Mouse (Mus musculus) embryonic facial prominence, embryonic 11.5 days (tissue): Measurements from ENCODE around the gene Mtpn. TPM values are rescaled to one million over a fixed set of nuclear protein-coding genes. Genes with fewer than 3 reads are reported as not detected.

ENCODE experiments used
- ATAC-seq: fragments of 200-750 bp; cut with Nextera tagmentation; replicated peaks from 2 replicates; pipeline ENCODE4 v1.8.0; 2017; ENCODE audit warnings: low read depth; ENCODE audit not compliant: insufficient number of reproducible peaks, low FRiP score, low TSS enrichment
- DNase-seq: peaks from one replicate; pipeline ENCODE4 v3.0.0-alpha.2; 2015; ENCODE audit warnings: low spot score
- H3K27ac ChIP-seq: fragments of 300-500 bp; sonication (generic); replicated peaks from 2 replicates; pipeline ENCODE4 v1.5.1; 2014; ENCODE audit warnings: mild to moderate bottlenecking, low read depth, low read length, control low read depth
- H3K27me3 ChIP-seq: fragments of 300-500 bp; sonication (generic); 2 replicates; pipeline ENCODE4 v1.6.1; 2014; ENCODE audit warnings: mild to moderate bottlenecking, low read length, moderate library complexity, mixed read lengths; ENCODE audit not compliant: control insufficient read depth, insufficient read depth
- H3K36me3 ChIP-seq: fragments of 300-500 bp; sonication (generic); replicated peaks from 2 replicates; pipeline ENCODE4 v1.6.1; 2014; ENCODE audit warnings: low read depth, mild to moderate bottlenecking, low read length, moderate library complexity, mixed read lengths; ENCODE audit not compliant: control insufficient read depth, insufficient read depth
- H3K4me1 ChIP-seq: fragments of 300-500 bp; sonication (generic); 2 replicates; pipeline ENCODE4 v1.6.1; 2014; ENCODE audit warnings: low read length, mixed read lengths; ENCODE audit not compliant: control insufficient read depth, insufficient read depth
- H3K4me2 ChIP-seq: fragments of 300-500 bp; sonication (generic); 2 replicates; pipeline ENCODE4 v1.6.1; 2014; ENCODE audit warnings: low read depth, mild to moderate bottlenecking, control low read depth, low read length, moderate library complexity
- H3K4me3 ChIP-seq: fragments of 300-500 bp; sonication (generic); 2 replicates; pipeline ENCODE4 v1.5.1; 2014; ENCODE audit warnings: low read depth, low read length, control low read depth
- H3K9ac ChIP-seq: fragments of 300-500 bp; sonication (generic); replicated peaks from 2 replicates; pipeline ENCODE4 v1.6.1; 2014; ENCODE audit warnings: mild to moderate bottlenecking, control low read depth, low read length
- H3K9me3 ChIP-seq: fragments of 300-500 bp; sonication (generic); replicated peaks from 2 replicates; pipeline ENCODE4 v1.6.1; 2016; ENCODE audit warnings: mild to moderate bottlenecking, low read length, inconsistent platforms, mixed read lengths; ENCODE audit not compliant: control insufficient read depth
- WGBS: fragments of 180-500 bp; shearing (Covaris S2); extraction: QIAGEN DNeasy Blood & Tissue Kit; methylation state at CpG from one replicate; pipeline ENCODE4 v1.1.7; 2014; 5-methylcytosine and 5-hydroxymethylcytosine counted together
- polyA plus RNA-seq: library from polyadenylated mRNA; unstranded; fragments of >200 nt; fragmentation: Nextera tagmentation; extraction: Ambion mirVana; gene quantifications from 2 replicates; pipeline ENCODE4 v1.2.1, GENCODE M21; 2014

Gene Mtpn
- polyA plus RNA-seq: 142 and 147 TPM in 2 replicates

- Histone ChIP-seq H3K9me3 (no peaks in the 10 kb centered on the region), H3K27ac (peak within 1 kb of the TSS; percentile 52; the same call in 1 of the 2 replicates), H3K4me3 (peak within 1 kb of the TSS; percentile 99), H3K9ac (peak within 1 kb of the TSS; percentile 98), H3K4me1 (no peaks in the 10 kb centered on the region), H3K36me3 (no peaks in the 10 kb centered on the region), H3K4me2 (peak within 1 kb of the TSS; percentile 54), H3K27me3 (no peaks in the 10 kb centered on the region)
- WGBS: under 1% methylated on average over 60 of the region's 61 CpGs
- ATAC-seq: peak; percentile 100
- peak; percentile 99 for DNase-seq
Observed at GRCm38 (mm10) chr6:35539304-35540009, at the start of gene Mtpn. Gene Mtpn, minus strand, starts transcription at chr6:35539888.

GRCm38 (mm10) chr6:35568731-35569130 is 29.0 kb upstream of the Mtpn start:
- no peaks in the 10 kb centered on the region for H3K4me1 ChIP-seq
- no peaks in the 10 kb centered on the region for H3K27me3 ChIP-seq
- H3K27ac ChIP-seq: no peak overlapping the region
- no peak overlapping the region for H3K4me3 ChIP-seq
- H3K36me3 ChIP-seq: no peaks in the 10 kb centered on the region
- DNase-seq (no peak), ATAC-seq (no peak)
- H3K9me3 ChIP-seq: no peaks in the 10 kb centered on the region
- no peak overlapping the region for H3K4me2 ChIP-seq
- H3K9ac ChIP-seq: no peak overlapping the region

- Histone ChIP-seq H3K27ac (no peak overlapping the region), H3K27me3 (no peaks in the 10 kb centered on the region), H3K9me3 (no peaks in the 10 kb centered on the region), H3K4me3 (no peak overlapping the region), H3K9ac (no peak overlapping the region), H3K4me2 (no peak overlapping the region), H3K4me1 (no peaks in the 10 kb centered on the region), H3K36me3 (no peaks in the 10 kb centered on the region)
- DNase-seq (peak; percentile 79), ATAC-seq (no peak)
Observed at GRCm38 (mm10) chr6:35567755-35568154, 28.1 kb upstream of the Mtpn start.

- H3K27ac ChIP-seq: no peak overlapping the region
- 65% methylated on average over 2 of the region's 2 CpGs for whole genome bisulfite sequencing
- H3K4me1 ChIP-seq: no peaks in the 10 kb centered on the region
- no peak overlapping the region for H3K4me2 ChIP-seq
- DNase-seq (no peak), ATAC-seq (no peak)
- no peak overlapping the region for H3K9ac ChIP-seq
- H3K9me3 ChIP-seq: no peaks in the 10 kb centered on the region
- no peak overlapping the region for H3K4me3 ChIP-seq
- H3K27me3 ChIP-seq: no peaks in the 10 kb centered on the region
- H3K36me3 ChIP-seq: no peaks in the 10 kb centered on the region
Observed at GRCm38 (mm10) chr6:35559950-35560349, 20.3 kb upstream of the Mtpn start.

- Histone ChIP-seq H3K9ac (no peak overlapping the region), H3K4me3 (no peak overlapping the region), H3K36me3 (no peaks in the 10 kb centered on the region), H3K9me3 (no peaks in the 10 kb centered on the region), H3K4me1 (no peaks in the 10 kb centered on the region), H3K4me2 (no peak overlapping the region), H3K27me3 (no peaks in the 10 kb centered on the region), H3K27ac (no peak overlapping the region)
- no peak for DNase-seq
- no peak for ATAC-seq
Observed at GRCm38 (mm10) chr6:35544352-35544751, 4.7 kb upstream of the Mtpn start.

GRCm38 (mm10) chr6:35542656-35543400 is 3.1 kb upstream of the Mtpn start:
- DNase-seq: no peak
- Histone ChIP-seq H3K9ac (no peak overlapping the region), H3K4me1 (no peaks in the 10 kb centered on the region), H3K4me2 (no peak overlapping the region), H3K36me3 (no peaks in the 10 kb centered on the region), H3K9me3 (no peaks in the 10 kb centered on the region), H3K4me3 (no peak overlapping the region), H3K27me3 (no peaks in the 10 kb centered on the region), H3K27ac (no peak overlapping the region)
- 68% methylated on average over 8 of the region's 8 CpGs for WGBS
- no peak for ATAC-seq

GRCm38 (mm10) chr6:35540377-35540776 is 689 bp upstream of the Mtpn start:
- ATAC-seq: no peak

GRCm38 (mm10) chr6:35538757-35539303 is 858 bp downstream of the Mtpn start:
- WGBS: 7% methylated on average over 21 of the region's 21 CpGs
- Histone ChIP-seq H3K9me3 (no peaks in the 10 kb centered on the region), H3K9ac (peak overlapping the region; percentile 98), H3K4me1 (no peaks in the 10 kb centered on the region), H3K27ac (no peak overlapping the region), H3K36me3 (no peaks in the 10 kb centered on the region), H3K4me3 (peak overlapping the region; percentile 99), H3K27me3 (no peaks in the 10 kb centered on the region), H3K4me2 (peak overlapping the region; percentile 54)
- no peak for ATAC-seq
- DNase-seq: no peak

More at GRCm38 (mm10) chr6:35540377-35540776, 689 bp upstream of the Mtpn start:
- Histone ChIP-seq H3K4me2 (no peak overlapping the region), H3K9me3 (no peaks in the 10 kb centered on the region), H3K27me3 (no peaks in the 10 kb centered on the region), H3K36me3 (no peaks in the 10 kb centered on the region), H3K4me3 (no peak overlapping the region), H3K9ac (no peak overlapping the region), H3K4me1 (no peaks in the 10 kb centered on the region), H3K27ac (no peak overlapping the region)
- 91% methylated on average over 9 of the region's 9 CpGs for WGBS
- no peak for DNase-seq
